Mouse (Mus musculus) forebrain, postnatal 0 days (tissue): ENCODE results near the gene Tom1l1. TPM values are rescaled to one million over a fixed set of nuclear protein-coding genes. Genes with fewer than 3 reads are reported as not detected.

Source experiments
- ATAC-seq: fragments of 200-750 bp; cut with Nextera tagmentation; 2 replicates; pipeline ENCODE4 v1.8.0; 2017; ENCODE audit warnings: mild to moderate bottlenecking, moderate library complexity
- DNase-seq: peaks from one replicate; pipeline ENCODE4 v3.0.0-alpha.2; 2015
- H3K27ac ChIP-seq: fragments of 300-500 bp; sonication (generic); 2 replicates; pipeline ENCODE4 v1.5.1; 2014; ENCODE audit warnings: low read depth, mild to moderate bottlenecking, antibody characterized with exemption, low read length, moderate library complexity, mixed read lengths
- H3K27me3 ChIP-seq: fragments of 300-500 bp; sonication (generic); 2 replicates; pipeline ENCODE4 v1.6.1; 2014; ENCODE audit warnings: mild to moderate bottlenecking, low read length, mixed read lengths; ENCODE audit not compliant: insufficient read depth
- H3K36me3 ChIP-seq: fragments of 300-500 bp; sonication (generic); 2 replicates; pipeline ENCODE4 v1.6.1; 2014; ENCODE audit warnings: mild to moderate bottlenecking, moderate library complexity; ENCODE audit not compliant: insufficient read depth
- H3K4me1 ChIP-seq: fragments of 300-500 bp; sonication (generic); 2 replicates; pipeline ENCODE4 v1.6.1; 2014; ENCODE audit warnings: antibody characterized with exemption; ENCODE audit not compliant: insufficient read depth
- H3K4me2 ChIP-seq: fragments of 300-500 bp; sonication (generic); 2 replicates; pipeline ENCODE4 v1.6.1; 2014; ENCODE audit warnings: low read depth, mild to moderate bottlenecking, moderate library complexity
- H3K4me3 ChIP-seq: fragments of 300-500 bp; sonication (generic); 2 replicates; pipeline ENCODE4 v1.5.1; 2014; ENCODE audit warnings: low read depth, low read length, mixed read lengths
- H3K9ac ChIP-seq: fragments of 300-500 bp; sonication (generic); 2 replicates; pipeline ENCODE4 v1.6.1; 2014; ENCODE audit warnings: mild to moderate bottlenecking
- H3K9me3 ChIP-seq: fragments of 300-500 bp; sonication (generic); 2 replicates; pipeline ENCODE4 v1.6.1; 2016; ENCODE audit warnings: low read length
- CTCF ChIP-seq: sonication (generic); IDR thresholded peaks from 2 replicates; pipeline ENCODE4 v1.5.1; 2016; ENCODE audit warnings: antibody characterized with exemption, control low read depth, low read depth
- WGBS: fragments of 180-500 bp; shearing (Covaris S2); extraction: QIAGEN DNeasy Blood & Tissue Kit; methylation state at CpG from one replicate; pipeline ENCODE4 v1.1.7; 2014; 5-methylcytosine and 5-hydroxymethylcytosine counted together
- polyA plus RNA-seq: library from polyadenylated mRNA; unstranded; fragments of >200 nt; fragmentation: Nextera tagmentation; extraction: Ambion mirVana; gene quantifications from 2 replicates; pipeline ENCODE4 v1.2.1, GENCODE M21; 2015
- total RNA-seq: library from RNA; depleted of rRNA; stranded (reverse); fragments of >200 nt; gene quantifications from 2 replicates; pipeline ENCODE4 v1.2.3, GENCODE M21; 2014

Gene Tom1l1
- total and polyA plus RNA-seq, 2 experiments from 2014 or later: 11.5 to 16.2 TPM

DNA sequence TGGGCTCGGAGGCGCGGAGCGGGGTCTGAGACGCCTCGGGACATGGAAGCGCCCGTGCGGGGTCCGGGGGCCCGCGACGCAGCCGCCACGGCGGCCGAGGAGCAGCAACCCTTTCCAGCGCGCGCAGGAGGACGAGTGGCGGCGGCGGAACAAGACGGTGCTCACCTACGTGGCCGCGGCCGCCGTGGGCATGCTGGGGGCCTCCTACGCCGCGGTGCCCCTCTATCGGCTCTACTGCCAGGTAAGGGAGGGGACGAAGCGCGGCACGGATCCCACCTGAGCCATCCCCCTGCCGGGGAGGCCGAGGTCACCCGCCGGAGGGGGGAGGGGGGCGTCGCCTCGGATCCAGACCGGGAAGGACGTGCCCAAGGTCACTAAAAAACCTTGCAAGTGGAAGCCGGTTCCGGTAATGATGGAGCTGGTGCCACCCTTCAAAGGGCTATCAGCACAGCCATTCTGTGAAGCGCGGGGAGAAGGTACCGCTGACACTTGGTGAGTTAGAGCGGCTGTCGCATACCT, 49.8 kb downstream of the Tom1l1 start:
- WGBS: under 1% methylated on average over 48 of the region's 54 CpGs
- peak overlapping the region; percentile 93 for H3K4me3 ChIP-seq
- ATAC-seq (peak; percentile 72), DNase-seq (peak; percentile 58)
- no peaks in the 10 kb centered on the region; the same call in 1 of the 2 replicates for H3K36me3 ChIP-seq
- H3K4me1 ChIP-seq: peaks cover 8% of the 10 kb centered on the region; the same call in 1 of the 2 replicates
- no peaks in the 10 kb centered on the region for H3K27me3 ChIP-seq
- peak overlapping the region; percentile 95 for H3K27ac ChIP-seq
- H3K4me2 ChIP-seq: peak overlapping the region; percentile 72
- H3K9me3 ChIP-seq: no peaks in the 10 kb centered on the region
- peak overlapping the region; percentile 99 for H3K9ac ChIP-seq
- TF ChIP-seq CTCF: no peak

DNA sequence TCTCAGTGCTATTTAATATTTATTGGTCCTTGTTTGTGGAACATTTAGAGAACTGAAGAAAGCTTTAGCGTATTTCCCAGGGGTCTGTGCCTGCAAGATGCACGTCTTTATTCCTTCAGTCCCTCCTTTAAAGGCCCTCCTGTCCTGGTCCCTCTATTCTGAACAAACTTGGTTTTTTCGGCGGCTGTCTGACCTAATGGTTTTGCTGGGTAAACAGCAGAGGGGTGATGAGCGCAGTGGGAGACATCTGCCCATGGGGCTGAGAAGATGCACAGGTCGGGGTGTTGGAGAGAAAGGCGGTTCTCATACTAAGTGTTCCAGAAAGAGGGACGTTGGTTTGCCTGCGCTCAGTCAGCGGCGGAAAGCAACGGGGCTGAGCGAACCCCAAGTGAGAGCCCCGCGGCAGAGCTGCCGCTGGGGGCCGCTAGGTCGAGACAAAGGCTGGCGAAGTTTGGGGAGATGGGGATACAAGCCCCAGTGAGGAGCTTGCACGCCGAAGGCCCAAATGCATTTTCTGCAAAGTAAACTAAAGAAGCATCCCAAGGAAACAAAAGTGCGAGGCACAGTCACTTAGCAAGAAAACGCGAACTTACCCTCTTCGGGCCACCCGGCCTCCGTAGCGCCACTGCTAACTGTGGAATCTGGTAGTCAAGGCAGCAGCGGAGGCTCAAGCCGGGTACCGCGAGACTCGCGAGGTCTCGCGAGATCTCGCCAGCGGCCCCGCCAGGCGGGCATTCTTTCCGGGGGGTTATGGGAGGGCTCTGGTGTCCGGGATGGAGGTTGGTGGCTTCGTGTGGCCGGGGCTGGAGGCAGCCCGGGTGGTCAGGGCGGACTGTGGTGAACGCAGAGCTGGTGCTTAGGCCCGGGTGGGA, 50.5 kb downstream of the Tom1l1 start, which contains the start of the genes Stxbp4 and Cox11:
TSS of gene Stxbp4 (minus strand) at position 645 of the 872 bp plus-strand sequence.
TSS of gene Cox11 (plus strand) at position 734 of the 872 bp plus-strand sequence.
- Histone ChIP-seq H3K4me2 (peak within 1 kb of the TSS; percentile 72), H3K9me3 (no peaks in the 10 kb centered on the region), H3K9ac (peak within 1 kb of the TSS; percentile 99), H3K36me3 (no peaks in the 10 kb centered on the region; the same call in 1 of the 2 replicates), H3K27ac (peak within 1 kb of the TSS; percentile 95), H3K4me1 (peaks cover 8% of the 10 kb centered on the region; the same call in 1 of the 2 replicates), H3K27me3 (no peaks in the 10 kb centered on the region), H3K4me3 (peak within 1 kb of the TSS; percentile 93)
- WGBS: 3% methylated on average over 48 of the region's 48 CpGs
- TF ChIP-seq CTCF: peak; percentile 65
- ATAC-seq: peak; percentile 98
- peak; percentile 98 for DNase-seq

DNA sequence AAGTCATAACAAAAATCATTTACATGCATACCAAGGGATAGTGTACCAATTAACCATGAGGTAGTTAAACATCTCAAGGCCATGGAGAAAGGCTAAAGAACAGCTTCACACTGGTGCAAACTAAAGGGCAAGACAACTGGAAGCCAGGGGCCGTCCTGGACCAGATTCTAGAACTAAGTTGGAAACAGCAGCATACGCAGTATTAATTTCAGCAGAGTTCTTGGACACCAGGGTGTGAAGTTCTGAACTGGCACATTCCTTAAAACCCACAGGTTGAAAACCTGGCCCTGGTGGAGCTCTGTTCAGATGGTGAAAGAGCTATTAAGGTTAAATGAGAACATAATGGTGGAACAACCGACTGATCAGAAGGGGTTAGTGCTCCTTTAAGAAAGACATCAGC, 53.5 kb downstream of the Tom1l1 start:
- ATAC-seq: no peak
- peaks cover 6% of the 10 kb centered on the region; the same call in 1 of the 2 replicates for H3K4me1 ChIP-seq
- no peak overlapping the region for H3K4me2 ChIP-seq

DNA sequence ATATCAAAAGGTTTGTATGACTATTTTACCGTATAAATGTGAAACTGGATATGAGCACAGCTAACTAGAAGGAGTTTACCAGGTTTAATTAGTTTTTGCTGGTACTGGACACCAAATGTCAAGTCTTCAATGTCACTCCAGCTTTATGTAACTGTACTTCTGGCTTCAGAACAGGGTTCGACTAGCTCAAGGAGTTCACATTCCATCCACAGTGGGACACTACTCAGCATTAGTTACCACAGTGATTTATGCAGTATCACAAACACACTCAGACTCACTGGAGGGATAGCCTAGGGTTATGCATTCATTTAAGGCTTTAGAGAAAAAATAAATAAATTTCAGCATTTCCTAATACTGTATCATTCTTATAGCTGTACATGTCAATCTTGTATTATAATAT, 55.7 kb downstream of the Tom1l1 start:
- Histone ChIP-seq H3K9me3 (no peaks in the 10 kb centered on the region), H3K27me3 (no peaks in the 10 kb centered on the region), H3K4me1 (0 out of 2 replicates have a peak, but pooled peaks cover 4% of the 10 kb centered on the region), H3K9ac (no peak overlapping the region), H3K27ac (no peak overlapping the region), H3K4me2 (no peak overlapping the region), H3K4me3 (no peak overlapping the region), H3K36me3 (no peaks in the 10 kb centered on the region)
- DNase-seq (no peak), ATAC-seq (no peak)
- WGBS: 80% methylated on average over 2 of the region's 2 CpGs
- no peak for TF ChIP-seq CTCF

More for the DNA sequence above, 53.5 kb downstream of the Tom1l1 start:
- Histone ChIP-seq H3K9me3 (no peaks in the 10 kb centered on the region), H3K27ac (no peak overlapping the region), H3K27me3 (no peaks in the 10 kb centered on the region), H3K36me3 (no peaks in the 10 kb centered on the region), H3K4me3 (no peak overlapping the region), H3K9ac (no peak overlapping the region)
- no peak for TF ChIP-seq CTCF
- WGBS: 96% methylated on average over 3 of the region's 3 CpGs
- DNase-seq: no peak

DNA sequence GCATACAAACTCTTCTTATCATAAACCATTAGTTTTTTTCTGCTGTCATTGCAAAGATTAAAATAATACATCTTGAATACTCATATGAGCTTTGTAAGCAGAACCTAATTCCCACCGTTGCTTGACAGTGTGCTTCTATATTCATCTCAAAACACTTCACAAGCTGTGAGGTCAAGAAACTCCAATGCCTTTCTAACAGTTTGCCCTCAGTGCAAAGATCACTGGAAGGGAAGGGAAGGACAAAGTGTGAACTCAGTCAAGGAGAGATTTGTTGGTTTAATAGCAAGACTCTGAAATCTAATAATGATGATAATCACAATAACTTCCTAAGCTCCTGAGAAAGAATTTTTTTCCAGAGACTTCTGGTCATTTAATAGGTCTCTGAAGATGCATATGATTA, 60.4 kb downstream of the Tom1l1 start:
- no peak for ATAC-seq
- H3K27me3 ChIP-seq: no peaks in the 10 kb centered on the region
- H3K27ac ChIP-seq: no peak overlapping the region
- no peak overlapping the region for H3K4me2 ChIP-seq
- no peaks in the 10 kb centered on the region for H3K4me1 ChIP-seq
- no peak overlapping the region for H3K4me3 ChIP-seq
- H3K9me3 ChIP-seq: no peaks in the 10 kb centered on the region
- DNase-seq: no peak
- no peaks in the 10 kb centered on the region for H3K36me3 ChIP-seq
- H3K9ac ChIP-seq: no peak overlapping the region
- no peak for TF ChIP-seq CTCF
- WGBS: 80% methylated on average over 1 of the region's 1 CpGs

DNA sequence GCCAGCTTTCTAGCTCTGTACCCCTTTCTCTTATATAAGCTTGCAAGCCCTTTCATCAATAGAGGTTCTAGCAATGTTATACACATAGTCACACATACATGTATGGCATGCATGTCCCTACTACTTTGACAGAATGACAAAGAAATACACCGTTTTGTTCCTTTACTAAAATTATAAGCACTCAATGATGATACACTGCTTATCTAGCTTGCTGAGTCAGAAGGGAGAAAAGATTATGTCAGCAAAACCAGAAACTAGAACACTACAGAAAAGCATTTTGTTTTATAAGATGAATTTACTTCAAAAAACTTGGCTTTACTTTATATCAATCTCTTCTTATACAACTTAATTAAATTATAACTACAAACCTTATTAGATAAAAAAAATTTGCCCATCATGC, 63.0 kb downstream of the Tom1l1 start:
- no peak for ATAC-seq
- Histone ChIP-seq H3K4me3 (no peak overlapping the region), H3K4me2 (no peak overlapping the region), H3K36me3 (peaks cover 3% of the 10 kb centered on the region; the same call in 1 of the 2 replicates), H3K27ac (no peak overlapping the region), H3K27me3 (no peaks in the 10 kb centered on the region), H3K4me1 (no peaks in the 10 kb centered on the region), H3K9me3 (no peaks in the 10 kb centered on the region), H3K9ac (no peak overlapping the region)
- DNase-seq: no peak
- WGBS: 91% methylated on average over 1 of the region's 1 CpGs
- TF ChIP-seq CTCF: no peak

DNA sequence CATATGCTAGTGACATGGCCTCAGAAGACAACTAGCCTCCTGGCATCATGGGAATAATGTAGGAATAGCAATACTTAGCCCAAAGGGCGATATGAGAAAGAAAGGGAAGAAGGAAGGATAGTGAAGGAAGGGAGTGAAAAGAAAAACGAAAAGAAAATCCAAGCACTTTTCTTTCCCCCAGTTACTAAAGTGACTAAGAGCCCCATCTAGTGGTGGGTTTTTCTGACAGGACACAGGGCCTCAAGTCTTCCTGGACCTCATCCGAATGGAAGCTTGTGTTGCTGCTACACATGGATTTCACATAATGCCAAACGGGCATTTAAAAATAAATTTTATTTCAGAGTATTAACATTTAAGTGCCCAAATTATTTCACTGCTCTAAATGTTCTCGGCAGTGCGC, 64.7 kb downstream of the Tom1l1 start:
- Histone ChIP-seq H3K4me3 (no peak overlapping the region), H3K27me3 (no peaks in the 10 kb centered on the region), H3K4me1 (no peaks in the 10 kb centered on the region), H3K9me3 (no peaks in the 10 kb centered on the region), H3K4me2 (no peak overlapping the region), H3K9ac (no peak overlapping the region), H3K27ac (no peak overlapping the region), H3K36me3 (peaks cover 3% of the 10 kb centered on the region; the same call in 1 of the 2 replicates)
- 52% methylated on average over 6 of the region's 6 CpGs for WGBS
- peak; percentile 63 for DNase-seq
- peak; percentile 71 for TF ChIP-seq CTCF
- ATAC-seq: no peak
